Mouse (Mus musculus) neural tube, embryonic 15.5 days (tissue): ENCODE measurements around the gene Clasp1. TPM values are rescaled to one million over a fixed set of nuclear protein-coding genes. Genes with fewer than 3 reads are reported as not detected.

Experiments
- ATAC-seq: fragments of 200-750 bp; cut with Nextera tagmentation; 2 replicates; pipeline ENCODE4 v1.8.0; 2017; ENCODE audit warnings: mild to moderate bottlenecking, moderate TSS enrichment, moderate library complexity; ENCODE audit not compliant: low FRiP score
- H3K27ac ChIP-seq: fragments of 300-500 bp; sonication (generic); replicated peaks from 2 replicates; pipeline ENCODE4 v1.5.1; 2015; ENCODE audit warnings: mild to moderate bottlenecking, inconsistent platforms
- H3K27me3 ChIP-seq: fragments of 300-500 bp; sonication (generic); replicated peaks from 2 replicates; pipeline ENCODE4 v1.6.1; 2015; ENCODE audit warnings: inconsistent platforms
- H3K36me3 ChIP-seq: fragments of 300-500 bp; sonication (generic); 2 replicates; pipeline ENCODE4 v1.6.1; 2015; ENCODE audit warnings: inconsistent platforms
- H3K4me1 ChIP-seq: fragments of 300-500 bp; sonication (generic); 2 replicates; pipeline ENCODE4 v1.6.1; 2015; ENCODE audit warnings: inconsistent platforms
- H3K4me2 ChIP-seq: fragments of 300-500 bp; sonication (generic); 2 replicates; pipeline ENCODE4 v1.6.1; 2015; ENCODE audit warnings: inconsistent platforms, mild to moderate bottlenecking, moderate library complexity
- H3K4me3 ChIP-seq: fragments of 300-500 bp; sonication (generic); replicated peaks from 2 replicates; pipeline ENCODE4 v1.5.1; 2015; ENCODE audit warnings: mild to moderate bottlenecking, inconsistent platforms
- H3K9ac ChIP-seq: fragments of 300-500 bp; sonication (generic); replicated peaks from 2 replicates; pipeline ENCODE4 v1.6.1; 2015; ENCODE audit warnings: mild to moderate bottlenecking, inconsistent platforms
- H3K9me3 ChIP-seq: fragments of 300-500 bp; sonication (generic); replicated peaks from 2 replicates; pipeline ENCODE4 v1.6.1; 2016; ENCODE audit warnings: inconsistent platforms
- WGBS: fragments of 180-500 bp; shearing (Covaris S2); methylation state at CpG from one replicate; pipeline ENCODE4 v1.1.7; 2015; ENCODE audit warnings: mixed read lengths; 5-methylcytosine and 5-hydroxymethylcytosine counted together
- polyA plus RNA-seq: library from polyadenylated mRNA; unstranded; fragments of >200 nt; fragmentation: Nextera tagmentation; extraction: Ambion mirVana; gene quantifications from 2 replicates; pipeline ENCODE4 v1.2.1, GENCODE M21; 2015

Clasp1 gene
- polyA plus RNA-seq, 1 experiment from 2014 or later = 88.1 TPM

- Histone ChIP-seq H3K9ac (peak overlapping the region; percentile 97), H3K36me3 (no peaks in the 10 kb centered on the region), H3K27ac (peak overlapping the region; percentile 94), H3K4me2 (peak overlapping the region; percentile 78), H3K4me3 (peak overlapping the region; percentile 96), H3K4me1 (peaks cover 28% of the 10 kb centered on the region), H3K9me3 (no peaks in the 10 kb centered on the region), H3K27me3 (no peaks in the 10 kb centered on the region)
- no peak for ATAC-seq
- WGBS = 10% methylated on average over 8 of the region's 8 CpGs
Measured at GRCm38 (mm10) chr1:118390266-118390660, 1.4 kb downstream of the Clasp1 start.

GRCm38 (mm10) chr1:118390871-118391387 is 2.1 kb downstream of the Clasp1 start:
- no peaks in the 10 kb centered on the region for H3K9me3 ChIP-seq
- no peak overlapping the region for H3K27ac ChIP-seq
- peak overlapping the region; percentile 96 for H3K4me3 ChIP-seq
- 67% methylated on average over 2 of the region's 2 CpGs for WGBS
- H3K9ac ChIP-seq = no peak overlapping the region
- H3K4me1 ChIP-seq = peaks cover 28% of the 10 kb centered on the region
- H3K27me3 ChIP-seq = no peaks in the 10 kb centered on the region
- ATAC-seq = no peak
- peak overlapping the region; percentile 78 for H3K4me2 ChIP-seq
- H3K36me3 ChIP-seq = 0 out of 2 replicates have a peak, but pooled peaks cover 2% of the 10 kb centered on the region

GRCm38 (mm10) chr1:118392246-118392645 is 3.4 kb downstream of the Clasp1 start:
- WGBS = 82% methylated on average over 2 of the region's 2 CpGs
- Histone ChIP-seq H3K4me2 (no peak overlapping the region), H3K9me3 (no peaks in the 10 kb centered on the region), H3K27me3 (no peaks in the 10 kb centered on the region), H3K27ac (no peak overlapping the region), H3K4me1 (peaks cover 28% of the 10 kb centered on the region), H3K4me3 (no peak overlapping the region), H3K9ac (no peak overlapping the region), H3K36me3 (0 out of 2 replicates have a peak, but pooled peaks cover 3% of the 10 kb centered on the region)
- no peak for ATAC-seq

GRCm38 (mm10) chr1:118393916-118394315 is 5.1 kb downstream of the Clasp1 start:
- no peaks in the 10 kb centered on the region for H3K9me3 ChIP-seq
- no peak overlapping the region for H3K4me2 ChIP-seq
- peaks cover 30% of the 10 kb centered on the region for H3K4me1 ChIP-seq
- 0 out of 2 replicates have a peak, but pooled peaks cover 3% of the 10 kb centered on the region for H3K36me3 ChIP-seq
- H3K4me3 ChIP-seq = no peak overlapping the region
- no peak for ATAC-seq
- 89% methylated on average over 3 of the region's 3 CpGs for WGBS
- no peaks in the 10 kb centered on the region for H3K27me3 ChIP-seq
- no peak overlapping the region for H3K27ac ChIP-seq
- H3K9ac ChIP-seq = no peak overlapping the region

GRCm38 (mm10) chr1:118397866-118398265 is 9.0 kb downstream of the Clasp1 start:
- H3K4me3 ChIP-seq = no peak overlapping the region
- no peak overlapping the region for H3K27ac ChIP-seq
- H3K9ac ChIP-seq = no peak overlapping the region
- H3K4me1 ChIP-seq = peaks cover 11% of the 10 kb centered on the region; the same call in 1 of the 2 replicates
- H3K9me3 ChIP-seq = no peaks in the 10 kb centered on the region
- ATAC-seq = no peak
- H3K36me3 ChIP-seq = 0 out of 2 replicates have a peak, but pooled peaks cover 3% of the 10 kb centered on the region
- H3K4me2 ChIP-seq = no peak overlapping the region
- H3K27me3 ChIP-seq = no peaks in the 10 kb centered on the region
- 96% methylated on average over 9 of the region's 9 CpGs for WGBS

- 62% methylated on average over 6 of the region's 6 CpGs for WGBS
- no peak for ATAC-seq
- Histone ChIP-seq H3K9me3 (no peaks in the 10 kb centered on the region), H3K4me1 (peaks cover 11% of the 10 kb centered on the region; the same call in 1 of the 2 replicates), H3K4me3 (no peak overlapping the region), H3K27me3 (no peaks in the 10 kb centered on the region), H3K27ac (peak overlapping the region; percentile 37; the same call in 1 of the 2 replicates), H3K4me2 (no peak overlapping the region), H3K36me3 (0 out of 2 replicates have a peak, but pooled peaks cover 3% of the 10 kb centered on the region), H3K9ac (no peak overlapping the region)
Measured at GRCm38 (mm10) chr1:118398567-118398966, 9.7 kb downstream of the Clasp1 start.

- 83% methylated on average over 8 of the region's 8 CpGs for WGBS
- Histone ChIP-seq H3K4me1 (peaks cover 11% of the 10 kb centered on the region; the same call in 1 of the 2 replicates), H3K36me3 (0 out of 2 replicates have a peak, but pooled peaks cover 3% of the 10 kb centered on the region), H3K27ac (no peak overlapping the region), H3K4me2 (no peak overlapping the region), H3K9me3 (no peaks in the 10 kb centered on the region), H3K4me3 (no peak overlapping the region), H3K27me3 (no peaks in the 10 kb centered on the region), H3K9ac (no peak overlapping the region)
- ATAC-seq = no peak
Measured at GRCm38 (mm10) chr1:118399625-118400310, 10.9 kb downstream of the Clasp1 start.

GRCm38 (mm10) chr1:118401991-118402390 is 13.1 kb downstream of the Clasp1 start:
- H3K4me1 ChIP-seq = peaks cover 11% of the 10 kb centered on the region; the same call in 1 of the 2 replicates
- 84% methylated on average over 4 of the region's 4 CpGs for WGBS
- no peak overlapping the region for H3K9ac ChIP-seq
- no peak overlapping the region for H3K4me2 ChIP-seq
- H3K27ac ChIP-seq = no peak overlapping the region
- no peaks in the 10 kb centered on the region for H3K36me3 ChIP-seq
- no peak overlapping the region for H3K4me3 ChIP-seq
- no peaks in the 10 kb centered on the region for H3K9me3 ChIP-seq
- no peak for ATAC-seq
- no peaks in the 10 kb centered on the region for H3K27me3 ChIP-seq

GRCm38 (mm10) chr1:118402556-118402955 is 13.7 kb downstream of the Clasp1 start:
- ATAC-seq = no peak
- 71% methylated on average over 8 of the region's 8 CpGs for WGBS
- no peaks in the 10 kb centered on the region for H3K9me3 ChIP-seq

GRCm38 (mm10) chr1:118402966-118403365 is 14.1 kb downstream of the Clasp1 start:
- Histone ChIP-seq H3K9me3 (no peaks in the 10 kb centered on the region), H3K27me3 (no peaks in the 10 kb centered on the region), H3K4me2 (no peak overlapping the region), H3K9ac (no peak overlapping the region), H3K4me1 (peaks cover 11% of the 10 kb centered on the region; the same call in 1 of the 2 replicates), H3K36me3 (no peaks in the 10 kb centered on the region), H3K4me3 (no peak overlapping the region), H3K27ac (no peak overlapping the region)
- WGBS = 95% methylated on average over 6 of the region's 6 CpGs
- no peak for ATAC-seq

More at GRCm38 (mm10) chr1:118402556-118402955, 13.7 kb downstream of the Clasp1 start:
- Histone ChIP-seq H3K27ac (no peak overlapping the region), H3K4me2 (no peak overlapping the region), H3K4me1 (peaks cover 11% of the 10 kb centered on the region; the same call in 1 of the 2 replicates), H3K36me3 (no peaks in the 10 kb centered on the region), H3K4me3 (no peak overlapping the region), H3K9ac (no peak overlapping the region), H3K27me3 (no peaks in the 10 kb centered on the region)

- no peaks in the 10 kb centered on the region for H3K9me3 ChIP-seq
- no peak for ATAC-seq
- 76% methylated on average over 3 of the region's 3 CpGs for WGBS
- H3K4me3 ChIP-seq = no peak overlapping the region
- H3K4me2 ChIP-seq = no peak overlapping the region
- H3K9ac ChIP-seq = no peak overlapping the region
- no peak overlapping the region for H3K27ac ChIP-seq
- H3K36me3 ChIP-seq = no peaks in the 10 kb centered on the region
- peaks cover 7% of the 10 kb centered on the region; the same call in 1 of the 2 replicates for H3K4me1 ChIP-seq
- H3K27me3 ChIP-seq = no peaks in the 10 kb centered on the region
Measured at GRCm38 (mm10) chr1:118403440-118403839, 14.6 kb downstream of the Clasp1 start.
